Mouse (Mus musculus) spleen, adult 12 weeks (tissue): ENCODE results near the gene Ttc30a1.

Experiments
- DNase-seq: peaks from one replicate; pipeline ENCODE4 v3.0.0; 2022; ENCODE audit warnings: low spot score

Ttc30a1 gene

DNA sequence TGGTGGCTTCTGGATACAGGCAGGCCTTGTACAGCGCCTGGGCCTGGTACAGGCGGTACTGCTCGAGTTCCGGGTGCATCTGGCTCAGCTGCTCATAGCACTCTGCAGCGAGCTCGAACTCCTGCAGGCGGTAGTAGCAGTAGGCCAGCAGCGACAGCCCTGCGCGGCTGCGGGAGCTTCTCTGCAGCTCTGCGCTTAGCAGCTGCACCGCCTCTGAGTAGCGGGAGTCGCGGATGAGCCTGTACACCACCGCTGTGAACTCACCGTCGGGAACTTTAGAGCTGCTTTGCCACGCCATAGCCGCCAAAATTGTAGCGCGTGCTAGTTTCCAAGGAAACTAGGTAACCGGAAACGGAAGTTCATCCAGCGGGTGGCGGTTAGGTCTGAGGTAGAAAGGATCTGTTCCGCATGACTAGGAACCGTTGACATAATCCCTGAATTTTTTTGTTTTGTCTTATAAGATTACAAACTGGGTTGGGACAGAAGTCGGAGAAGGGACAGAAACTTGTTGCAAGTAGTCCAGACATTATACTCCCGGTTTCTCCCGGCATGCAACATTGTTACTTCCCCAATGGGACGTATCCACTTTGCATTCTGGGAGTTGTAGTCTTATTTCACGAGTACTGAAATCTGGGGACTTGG is at the start of gene Ttc30a1:
TSS of gene Ttc30a1 (minus strand) at position 528 of the 642 bp plus-strand sequence.
- peak; percentile 52 for DNase-seq

DNA sequence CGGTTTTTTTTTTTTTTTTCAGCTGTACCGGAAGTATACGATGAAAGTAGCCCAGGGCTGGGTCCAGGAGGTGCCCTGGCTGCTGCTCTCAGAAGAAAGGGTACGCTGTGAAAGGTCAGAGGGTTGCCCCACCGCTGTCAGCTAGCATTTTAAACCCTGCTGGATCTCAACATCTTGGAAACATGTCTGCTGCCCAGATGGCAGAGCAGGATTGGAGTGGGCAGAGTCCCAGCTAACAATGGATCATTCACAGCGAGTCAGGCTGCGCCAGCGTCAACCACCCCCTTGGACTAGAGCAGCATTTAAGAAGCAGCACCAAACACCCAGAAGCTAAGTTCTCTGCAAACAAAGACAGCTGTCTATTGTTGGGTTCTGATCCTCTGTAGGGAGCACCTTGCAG is 48.3 kb upstream of the Ttc30a1 start:
- DNase-seq = no peak

GRCm38 (mm10) chr2:76029081-76029901 is 47.5 kb upstream of the Ttc30a1 start:
- no peak for DNase-seq

GRCm38 (mm10) chr2:76016890-76017289 is 35.1 kb upstream of the Ttc30a1 start:
- no peak for DNase-seq

GRCm38 (mm10) chr2:76016136-76016535 is 34.4 kb upstream of the Ttc30a1 start:
- no peak for DNase-seq

DNA sequence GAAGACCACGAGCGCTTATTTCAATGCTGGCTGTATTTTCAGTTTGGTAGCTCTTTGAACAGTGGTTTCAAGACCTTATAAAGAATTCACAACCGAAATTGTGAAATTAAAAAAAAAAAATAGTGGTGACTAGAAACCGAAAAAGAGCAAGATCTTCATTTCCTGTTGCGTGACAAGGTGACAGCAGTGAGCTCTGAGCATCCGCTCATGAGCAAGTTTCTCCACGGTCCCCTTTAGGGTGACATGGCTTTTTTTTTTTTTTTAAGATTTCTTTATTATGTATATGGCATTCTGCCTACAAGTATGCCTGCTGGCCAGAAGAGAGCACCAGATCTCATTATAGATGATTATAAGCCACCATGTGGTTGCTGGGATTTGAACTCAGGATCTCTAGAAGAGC is 33.7 kb upstream of the Ttc30a1 start:
- no peak for DNase-seq

DNA sequence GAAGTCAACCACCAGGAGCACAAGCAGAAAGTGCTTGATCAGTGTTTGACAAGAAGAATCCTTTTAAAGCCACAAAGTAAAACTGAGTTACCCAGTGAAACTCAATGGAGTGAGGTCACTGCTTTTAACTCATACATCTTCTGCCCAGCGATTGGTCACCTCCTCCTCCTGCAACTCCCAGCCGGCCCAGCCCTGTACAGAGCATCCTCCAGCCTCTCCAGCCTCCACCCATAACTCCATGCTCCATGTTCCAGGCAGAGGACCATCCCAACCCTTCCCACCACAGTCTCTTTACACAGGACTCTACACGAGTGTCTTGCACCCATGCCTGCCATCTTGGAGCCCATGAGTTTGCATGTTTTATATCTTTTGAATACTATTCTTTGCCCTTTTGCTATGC is 32.9 kb upstream of the Ttc30a1 start:
- no peak for DNase-seq

DNA sequence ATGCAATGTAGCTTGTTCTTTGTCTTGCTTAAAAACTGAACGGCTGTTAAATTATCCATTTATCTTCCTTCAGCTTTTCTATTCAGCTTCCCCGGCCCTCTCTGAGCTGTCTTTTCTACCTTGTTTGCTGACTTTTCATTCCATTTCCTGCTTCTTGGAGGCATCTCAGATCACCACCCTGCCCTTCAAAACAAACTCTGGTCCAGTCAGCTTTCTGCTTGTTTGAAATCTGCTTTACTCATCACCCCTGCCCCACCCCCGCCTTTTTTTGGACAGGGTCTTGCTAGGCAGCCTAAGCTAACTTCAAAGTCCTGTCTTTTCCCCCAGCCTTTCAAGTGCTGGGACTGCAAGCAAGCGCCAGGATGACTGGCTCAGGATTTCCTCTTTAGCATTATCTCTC is 24.4 kb upstream of the Ttc30a1 start:
- DNase-seq = no peak

- no peak for DNase-seq
These were observed 21.1 kb upstream of the Ttc30a1 start for GRCm38 (mm10) chr2:76002899-76003298.

DNA sequence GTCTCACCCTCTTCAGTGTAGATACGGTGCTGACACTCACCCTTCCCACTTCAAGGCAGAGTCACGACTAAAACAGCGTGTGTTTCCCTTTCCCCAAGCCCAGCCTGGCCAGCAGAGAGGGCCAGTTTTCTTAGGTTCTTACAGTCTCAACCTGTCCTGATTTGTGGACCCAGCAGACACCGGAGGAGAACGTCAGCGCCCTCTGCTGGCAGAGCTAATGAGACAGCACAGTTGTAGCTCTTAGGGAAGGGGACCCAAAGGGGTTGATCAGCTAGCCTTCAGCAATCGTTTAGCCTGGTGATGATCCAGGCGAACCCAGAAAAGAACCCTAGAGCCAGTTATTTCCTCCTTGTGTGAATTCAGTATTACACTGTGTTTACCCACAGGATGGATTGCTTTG is 19.6 kb upstream of the Ttc30a1 start:
- no peak for DNase-seq

DNA sequence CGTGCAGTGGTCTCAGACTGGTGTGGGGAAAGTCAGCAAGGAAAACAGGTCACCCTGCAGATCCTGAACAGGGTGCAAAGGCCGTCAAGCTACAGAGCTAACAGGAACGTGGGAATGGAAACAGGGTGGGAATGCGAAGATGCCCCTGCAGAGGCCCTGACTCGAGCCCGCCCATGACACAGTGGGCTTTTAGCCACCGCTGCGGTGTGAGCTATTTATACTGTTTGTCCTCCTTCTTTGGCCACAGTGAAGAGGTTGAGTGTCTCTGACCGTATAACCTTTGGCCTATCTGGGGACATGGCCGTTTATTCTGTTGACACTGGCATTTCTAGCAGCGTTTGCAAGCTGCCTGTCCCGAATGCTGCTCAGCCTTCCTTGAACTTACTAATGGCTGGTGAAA is 17.9 kb upstream of the Ttc30a1 start:
- DNase-seq = no peak

DNA sequence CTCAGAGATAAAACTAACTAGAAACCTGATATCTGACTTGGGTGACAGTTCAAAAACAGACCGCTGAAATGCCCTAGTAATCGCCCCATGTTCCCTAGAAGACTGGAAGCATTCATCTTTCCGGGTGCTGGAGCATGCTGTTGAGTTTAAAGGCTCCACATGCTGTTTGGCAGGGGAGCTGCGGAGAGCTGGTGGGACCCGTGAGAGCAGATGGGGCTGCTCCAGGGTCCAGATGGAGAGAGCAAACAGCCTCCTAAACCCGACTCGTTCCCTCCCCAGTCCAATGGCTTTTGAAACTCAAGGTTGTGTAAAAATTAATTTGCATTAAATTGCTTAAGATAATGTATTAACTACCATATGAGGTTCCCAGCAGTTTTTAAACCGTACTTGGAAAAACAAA is 16.9 kb upstream of the Ttc30a1 start:
- DNase-seq = no peak

DNA sequence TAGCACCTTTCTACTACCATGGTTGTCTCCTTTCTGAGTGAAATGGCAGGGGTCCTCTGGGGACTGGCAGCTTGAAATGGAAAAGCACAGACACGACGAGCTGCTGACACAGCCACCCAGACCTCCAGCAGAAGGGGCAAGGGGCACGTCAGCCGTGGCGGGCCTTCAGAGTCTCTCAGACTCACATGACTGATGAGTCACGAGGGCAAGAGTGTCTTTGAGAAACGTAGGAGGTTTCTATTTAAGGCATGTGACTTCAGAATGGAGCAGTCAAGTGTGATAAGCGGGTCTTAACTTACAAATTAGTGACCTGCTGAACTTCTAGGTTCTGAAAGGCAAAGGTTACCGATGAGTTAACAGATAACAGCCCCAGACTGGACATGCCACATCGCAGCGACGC is 16.0 kb upstream of the Ttc30a1 start:
- no peak for DNase-seq

GRCm38 (mm10) chr2:75994841-75995240 is 13.1 kb upstream of the Ttc30a1 start:
- DNase-seq = no peak

DNA sequence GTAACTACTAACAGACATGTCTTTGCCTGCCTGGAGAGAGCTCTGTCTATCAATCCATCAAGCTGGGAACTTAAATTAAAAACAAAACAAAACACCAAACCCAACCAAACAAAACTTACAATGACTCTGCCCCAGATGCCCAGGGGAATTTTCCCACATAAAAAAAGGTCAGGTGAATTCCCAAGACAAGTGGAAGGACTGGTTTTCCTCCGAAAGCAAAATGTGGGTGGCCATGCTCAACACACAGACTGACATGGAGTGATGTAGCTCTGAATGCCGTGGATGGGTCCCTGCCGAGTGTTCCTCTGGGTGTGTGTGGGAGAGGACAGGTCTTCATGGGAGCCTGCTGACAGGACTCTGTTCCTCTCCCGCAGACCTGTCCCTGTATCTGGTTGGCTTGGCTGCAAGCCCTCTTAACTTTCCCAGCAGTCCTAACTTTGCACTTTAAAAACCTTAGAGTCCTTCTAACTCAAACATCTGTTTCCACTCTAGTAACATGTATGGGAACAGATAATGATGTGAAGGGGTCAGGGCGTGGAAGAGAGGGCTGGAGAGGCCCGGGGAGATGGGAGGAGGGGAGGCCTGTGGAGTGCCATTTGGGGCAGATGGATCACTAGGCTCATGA is 9.9 kb upstream of the Ttc30a1 start:
- no peak for DNase-seq

- DNase-seq = peak; percentile 10
These were observed 9.2 kb upstream of the Ttc30a1 start for GRCm38 (mm10) chr2:75990885-75991539.

DNA sequence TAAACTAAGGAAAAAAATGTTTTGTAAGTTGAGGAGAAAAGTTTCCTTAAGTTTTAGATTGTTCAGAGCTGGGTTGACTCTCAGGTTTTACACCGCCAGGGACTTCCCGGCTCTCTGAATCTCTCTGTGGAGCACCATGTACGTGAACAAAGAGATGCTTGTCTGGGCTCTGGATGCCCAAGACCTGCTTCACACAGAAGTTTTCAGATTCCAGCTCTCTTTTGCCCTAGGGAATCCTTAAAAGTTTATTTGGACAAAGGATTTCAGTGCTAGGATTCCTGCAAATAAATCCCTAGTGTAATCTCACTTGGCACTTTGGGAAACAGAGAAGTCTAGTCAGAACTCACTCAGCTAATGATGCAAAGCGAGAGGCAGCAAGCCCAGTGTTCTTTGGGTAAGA is 7.9 kb upstream of the Ttc30a1 start:
- DNase-seq = no peak

GRCm38 (mm10) chr2:75988779-75989363 is 7.1 kb upstream of the Ttc30a1 start:
- no peak for DNase-seq

DNA sequence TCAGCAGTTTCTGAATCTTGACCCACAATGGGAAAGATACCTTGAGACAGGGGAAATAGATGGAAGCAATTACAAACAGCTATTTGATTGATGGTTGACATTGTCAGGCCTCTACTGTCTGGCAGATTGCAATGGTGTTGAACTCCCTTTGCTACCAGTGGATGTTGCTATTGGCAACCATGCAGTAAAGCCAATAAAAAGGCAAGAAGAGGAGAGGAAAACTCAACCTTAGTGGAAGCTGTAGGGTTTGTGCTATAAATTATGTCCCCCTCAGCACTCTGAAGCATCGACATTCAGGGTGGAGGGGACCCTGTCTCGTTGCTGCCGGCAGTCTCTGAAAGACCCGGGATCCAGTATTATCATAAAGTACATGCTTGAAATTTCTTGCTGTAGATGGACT is 6.6 kb upstream of the Ttc30a1 start:
- no peak for DNase-seq

DNA sequence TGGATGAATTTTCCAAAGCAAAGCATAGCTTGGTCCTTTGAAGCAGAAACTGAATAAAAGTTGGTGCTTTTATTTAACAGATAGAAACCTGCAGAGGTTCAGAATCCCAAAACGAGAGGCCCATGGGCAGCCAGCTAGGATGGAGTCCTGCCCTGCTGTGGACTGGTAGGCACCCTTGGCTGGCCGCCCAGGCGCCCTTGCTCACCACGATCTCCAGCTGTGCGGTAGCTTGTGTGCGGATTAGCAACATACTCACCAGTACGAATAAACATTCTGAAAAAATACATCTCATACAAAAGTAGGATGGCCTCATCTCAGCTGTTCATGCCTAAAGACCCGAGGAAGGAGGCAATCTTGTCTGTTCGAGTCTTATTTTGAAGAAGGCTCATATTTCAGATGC is 6.0 kb upstream of the Ttc30a1 start:
- DNase-seq = no peak

- no peak for DNase-seq
These were observed 3.4 kb upstream of the Ttc30a1 start for GRCm38 (mm10) chr2:75985124-75985523.

GRCm38 (mm10) chr2:75983847-75984246 is 2.1 kb upstream of the Ttc30a1 start:
- DNase-seq = no peak
